Mouse (Mus musculus) myocyte (in vitro differentiated cells): ENCODE measurements at regions not wholly inside any gene's neighbourhood (a gene's known extent, or its start where the extent isn't known, plus 50 kb on each side); places are given as distances from the start of the nearest gene placed in this dataset.

Experiments
- H3K27me3 ChIP-seq: one replicate; pipeline ENCODE4 v1.6.1; 2011; ENCODE audit not compliant: control insufficient read depth, insufficient read depth, insufficient read length
- H3K36me3 ChIP-seq: one replicate; pipeline ENCODE4 v1.6.1; 2011; ENCODE audit not compliant: control insufficient read depth, insufficient read depth
- H3K4me2 ChIP-seq: one replicate; pipeline ENCODE4 v1.6.1; 2011; ENCODE audit warnings: low read depth, control low read depth
- H3K4me3 ChIP-seq: one replicate; pipeline ENCODE4 v1.5.1; 2011; ENCODE audit warnings: mild to moderate bottlenecking, control low read depth, moderate library complexity
- H3K79me2 ChIP-seq: one replicate; pipeline ENCODE4 v1.6.1; 2011; ENCODE audit not compliant: control insufficient read depth, insufficient read depth
- H3ac ChIP-seq: one replicate; pipeline ENCODE4 v1.6.1; 2011; ENCODE audit not compliant: control insufficient read depth, insufficient read length
- CEBPB ChIP-seq: IDR thresholded peaks from 2 replicates; pipeline ENCODE4 v1.6.1; 2011; ENCODE audit warnings: mild to moderate bottlenecking, moderate library complexity; ENCODE audit not compliant: poor library complexity, insufficient read depth, severe bottlenecking
- E2F4 ChIP-seq: IDR thresholded peaks from one replicate; pipeline ENCODE4 v1.6.1; 2011; ENCODE audit warnings: mild to moderate bottlenecking, control low read depth, moderate library complexity; ENCODE audit not compliant: insufficient read depth
- MAX ChIP-seq: IDR thresholded peaks from one replicate; pipeline ENCODE4 v1.6.1; 2011; ENCODE audit warnings: low read depth, mild to moderate bottlenecking, control low read depth
- MYOD1 ChIP-seq, 3 experiments: IDR thresholded peaks; one replicate each; pipeline ENCODE4 v1.6.1; 2011; ENCODE audit warnings: control low read depth in 2 of 3, low read depth in 2 of 3, mild to moderate bottlenecking in 2 of 3, moderate library complexity in 1 of 3; ENCODE audit not compliant: insufficient read length in 2 of 3, control insufficient read depth in 1 of 3
- MYOG ChIP-seq, 3 experiments: IDR thresholded peaks; one replicate each; pipeline ENCODE4 v1.6.1; 2011; ENCODE audit warnings: control low read depth in 2 of 3, low read depth in 2 of 3, mild to moderate bottlenecking in 2 of 3; ENCODE audit not compliant: insufficient read length in 2 of 3, control insufficient read depth in 1 of 3, insufficient read depth in 1 of 3
- POLR2A ChIP-seq: IDR thresholded peaks from one replicate; pipeline ENCODE4 v1.6.1; 2011; ENCODE audit warnings: low read depth, mild to moderate bottlenecking, control low read depth, moderate library complexity; ENCODE audit not compliant: insufficient read length
- POLR2AphosphoS2 ChIP-seq: IDR thresholded peaks from one replicate; pipeline ENCODE4 v1.6.1; 2011; ENCODE audit warnings: low read depth, control low read depth; ENCODE audit not compliant: insufficient read length
- REST ChIP-seq: IDR thresholded peaks from one replicate; pipeline ENCODE4 v1.6.1; 2011; ENCODE audit warnings: mild to moderate bottlenecking, control low read depth, moderate library complexity; ENCODE audit not compliant: insufficient read depth, insufficient read length
- SRF ChIP-seq: IDR thresholded peaks from one replicate; pipeline ENCODE4 v1.6.1; 2011; ENCODE audit warnings: low read depth; ENCODE audit not compliant: control insufficient read depth, insufficient read length
- TCF12 ChIP-seq: IDR thresholded peaks from one replicate; pipeline ENCODE4 v1.6.1; 2011; ENCODE audit warnings: mild to moderate bottlenecking, control low read depth; ENCODE audit not compliant: poor library complexity, insufficient read depth, severe bottlenecking
- TCF3 ChIP-seq: IDR thresholded peaks from one replicate; pipeline ENCODE4 v1.6.1; 2011; ENCODE audit warnings: low read depth, control low read depth; ENCODE audit not compliant: insufficient read length
- USF1 ChIP-seq: IDR thresholded peaks from one replicate; pipeline ENCODE4 v1.6.1; 2011; ENCODE audit warnings: low read depth, mild to moderate bottlenecking, control low read depth, moderate library complexity

- no peaks in the 10 kb centered on the region for H3K27me3 ChIP-seq
- no peaks in the 10 kb centered on the region for H3K79me2 ChIP-seq
- H3K4me3 ChIP-seq = no peak overlapping the region
- H3K4me2 ChIP-seq = no peak overlapping the region
- H3K36me3 ChIP-seq = no peaks in the 10 kb centered on the region
- TF ChIP-seq E2F4 = no peak
- no peak for TF ChIP-seq POLR2AphosphoS2
- no peak for TF ChIP-seq CEBPB
- TF ChIP-seq USF1 = no peak
- TF ChIP-seq MYOG (IDR thresholded peaks at IDR 0.05; ENCODE audit: control insufficient read depth in 1 of 3, insufficient read depth in 1 of 3, insufficient read length in 2 of 3, low read depth in 2 of 3) = no peak
- no peak for TF ChIP-seq POLR2A
- no peak for TF ChIP-seq REST
- no peak for TF ChIP-seq MYOD1 (IDR thresholded peaks at IDR 0.05; ENCODE audit: control insufficient read depth in 1 of 3, insufficient read length in 2 of 3, low read depth in 2 of 3)
- no peak for TF ChIP-seq TCF3
- no peak for TF ChIP-seq TCF12
- TF ChIP-seq SRF = no peak
- TF ChIP-seq MAX = no peak
- H3ac ChIP-seq = no peak overlapping the region
Observed at GRCm38 (mm10) chr4:124126258-124126657, 208.4 kb upstream of the 4930535I16Rik start.

- no peak overlapping the region for H3ac ChIP-seq
Observed at GRCm38 (mm10) chr4:124120334-124120733, 202.5 kb upstream of the 4930535I16Rik start.

GRCm38 (mm10) chr4:124113856-124114345 lies 196.1 kb upstream of the 4930535I16Rik start:
- Histone ChIP-seq H3K4me2 (no peak overlapping the region), H3K4me3 (no peak overlapping the region), H3K79me2 (no peaks in the 10 kb centered on the region), H3ac (no peak overlapping the region), H3K27me3 (no peaks in the 10 kb centered on the region), H3K36me3 (no peaks in the 10 kb centered on the region)
- TF ChIP-seq TCF3 = no peak

More at GRCm38 (mm10) chr4:124120334-124120733, 202.5 kb upstream of the 4930535I16Rik start:
- Histone ChIP-seq H3K4me2 (no peak overlapping the region), H3K27me3 (no peaks in the 10 kb centered on the region), H3K36me3 (no peaks in the 10 kb centered on the region), H3K4me3 (no peak overlapping the region), H3K79me2 (no peaks in the 10 kb centered on the region)
- TF ChIP-seq POLR2A (no peak), USF1 (no peak), MYOG (IDR thresholded peaks at IDR 0.05; ENCODE audit: control insufficient read depth in 1 of 3, insufficient read depth in 1 of 3, insufficient read length in 2 of 3, low read depth in 2 of 3) (no peak), TCF3 (no peak), CEBPB (no peak), MYOD1 (IDR thresholded peaks at IDR 0.05; ENCODE audit: control insufficient read depth in 1 of 3, insufficient read length in 2 of 3, low read depth in 2 of 3) (no peak), POLR2AphosphoS2 (no peak), E2F4 (no peak), REST (no peak), MAX (no peak), TCF12 (no peak), SRF (no peak)

GRCm38 (mm10) chr4:124110705-124111104 lies 192.9 kb upstream of the 4930535I16Rik start:
- Histone ChIP-seq H3ac (no peak overlapping the region), H3K4me2 (no peak overlapping the region), H3K36me3 (no peaks in the 10 kb centered on the region), H3K27me3 (no peaks in the 10 kb centered on the region), H3K79me2 (no peaks in the 10 kb centered on the region), H3K4me3 (no peak overlapping the region)
- TF ChIP-seq MAX = no peak
- no peak for TF ChIP-seq REST
- no peak for TF ChIP-seq POLR2A
- no peak for TF ChIP-seq SRF
- no peak for TF ChIP-seq TCF3
- no peak for TF ChIP-seq E2F4
- TF ChIP-seq POLR2AphosphoS2 = no peak
- no peak for TF ChIP-seq USF1
- TF ChIP-seq CEBPB = no peak
- no peak for TF ChIP-seq TCF12
- TF ChIP-seq MYOG (IDR thresholded peaks at IDR 0.05; ENCODE audit: control insufficient read depth in 1 of 3, insufficient read depth in 1 of 3, insufficient read length in 2 of 3, low read depth in 2 of 3) = no peak
- TF ChIP-seq MYOD1 (IDR thresholded peaks at IDR 0.05; ENCODE audit: control insufficient read depth in 1 of 3, insufficient read length in 2 of 3, low read depth in 2 of 3) = no peak

- no peaks in the 10 kb centered on the region for H3K79me2 ChIP-seq
- TF ChIP-seq E2F4 (no peak), USF1 (no peak), POLR2A (no peak), MYOD1 (IDR thresholded peaks at IDR 0.05; ENCODE audit: control insufficient read depth in 1 of 3, insufficient read length in 2 of 3, low read depth in 2 of 3) (no peak), CEBPB (no peak), POLR2AphosphoS2 (no peak), TCF12 (no peak), MAX (no peak), SRF (no peak), REST (no peak), TCF3 (no peak)
- no peaks in the 10 kb centered on the region for H3K27me3 ChIP-seq
- no peak overlapping the region for H3ac ChIP-seq
- no peak overlapping the region for H3K4me3 ChIP-seq
- no peak overlapping the region for H3K4me2 ChIP-seq
- H3K36me3 ChIP-seq = no peaks in the 10 kb centered on the region
Observed at GRCm38 (mm10) chr4:124109371-124109770, 191.5 kb upstream of the 4930535I16Rik start.
